Mouse (Mus musculus): ENCODE results near the gene Aqp9. TPM values are rescaled to one million over a fixed set of nuclear protein-coding genes. Genes with fewer than 3 reads are reported as not detected.

Gene Aqp9
- total RNA-seq, 2 experiments from 2014 or later, result 2.7 to 3.4 TPM

DNA sequence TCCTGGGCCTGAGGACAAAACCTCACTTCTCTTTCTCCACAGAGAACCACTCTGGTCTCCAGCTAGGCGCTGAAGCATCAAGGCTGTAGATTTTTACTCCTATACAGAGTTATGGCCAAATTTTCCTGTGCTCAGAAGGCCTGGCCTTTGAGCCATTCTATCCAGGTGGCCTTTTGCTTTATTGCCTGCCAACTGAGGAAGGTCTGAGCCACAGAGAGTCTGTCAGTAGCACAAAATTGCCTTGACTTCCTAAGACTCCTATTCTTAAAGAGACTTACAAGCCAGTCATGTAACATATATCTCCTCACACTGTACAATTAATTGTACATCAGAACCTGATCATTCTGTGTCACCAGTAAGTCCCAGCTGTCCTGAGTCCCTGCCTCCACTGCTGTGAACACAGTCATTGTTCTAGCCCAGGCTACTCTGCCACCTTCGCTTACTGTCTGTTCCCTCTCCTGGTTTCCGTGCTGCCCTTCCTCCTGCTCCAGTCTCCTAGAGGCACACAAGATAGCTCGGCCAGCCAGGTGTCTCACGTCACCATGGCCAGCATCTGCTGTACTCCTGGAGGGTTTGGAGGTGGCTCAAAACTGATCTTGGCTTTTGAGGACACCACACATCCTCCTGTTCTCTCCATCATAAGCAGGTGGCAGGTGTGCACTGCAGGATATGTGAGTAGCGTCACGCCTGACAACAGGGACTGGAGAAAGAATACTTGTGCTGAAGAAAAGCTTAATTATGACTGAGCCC, 96.7 kb downstream of the Aqp9 start:
- DNase-seq (ENCODE audit: extremely low spot score in 1 of 2, low spot score in 1 of 2), result no peak

DNA sequence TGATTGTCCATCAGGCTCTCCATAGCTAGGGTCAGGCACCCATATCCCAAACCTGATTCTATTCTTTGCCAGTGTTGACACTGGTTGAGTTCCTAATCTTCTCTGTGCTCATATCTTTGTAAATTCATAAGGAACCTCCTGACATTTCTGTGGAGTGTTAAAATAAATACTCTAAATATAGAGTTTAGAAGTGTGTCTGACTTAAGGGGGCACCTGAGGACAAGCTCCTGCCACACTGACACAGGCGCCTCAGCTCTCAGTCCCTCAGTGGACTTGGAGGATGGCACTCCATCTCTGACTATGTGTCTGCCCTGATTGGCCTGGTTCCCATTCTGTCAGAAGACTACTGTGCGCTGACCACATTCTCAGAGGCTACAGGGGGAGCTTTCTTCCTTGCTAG, 97.9 kb downstream of the Aqp9 start:
- DNase-seq (ENCODE audit: extremely low spot score in 1 of 2, low spot score in 1 of 2), result no peak

DNA sequence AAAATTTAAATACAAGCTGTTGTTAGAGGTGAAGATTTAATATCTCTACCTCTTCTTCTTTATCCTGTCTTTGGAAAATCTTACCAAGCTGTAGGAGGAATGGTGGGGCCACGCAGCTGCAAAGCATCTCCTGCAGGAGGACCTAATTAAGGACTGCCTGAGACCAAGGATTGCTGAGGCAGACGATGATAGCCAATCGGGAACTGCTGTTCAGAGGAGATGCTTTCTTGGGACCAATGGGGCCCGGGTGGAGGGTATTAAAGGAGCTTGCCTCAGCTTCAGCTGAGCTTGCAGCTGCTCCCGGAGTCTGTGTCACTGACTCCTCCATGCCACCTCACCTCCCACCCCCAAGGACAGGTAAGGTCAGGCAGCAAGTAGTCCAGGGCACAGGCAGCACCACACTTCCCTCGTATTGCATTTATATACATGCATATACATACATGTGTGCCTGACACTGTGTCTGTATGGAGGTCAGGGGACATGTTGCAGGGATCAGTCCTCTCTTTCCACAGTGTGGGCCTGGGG, 99.6 kb downstream of the Aqp9 start:
- no peak for DNase-seq (ENCODE audit: extremely low spot score in 1 of 2, low spot score in 1 of 2)

- DNase-seq (ENCODE audit: extremely low spot score in 1 of 2, low spot score in 1 of 2), result no peak
Measured at GRCm38 (mm10) chr9:71067156-71067555, 101.3 kb downstream of the Aqp9 start.

DNA sequence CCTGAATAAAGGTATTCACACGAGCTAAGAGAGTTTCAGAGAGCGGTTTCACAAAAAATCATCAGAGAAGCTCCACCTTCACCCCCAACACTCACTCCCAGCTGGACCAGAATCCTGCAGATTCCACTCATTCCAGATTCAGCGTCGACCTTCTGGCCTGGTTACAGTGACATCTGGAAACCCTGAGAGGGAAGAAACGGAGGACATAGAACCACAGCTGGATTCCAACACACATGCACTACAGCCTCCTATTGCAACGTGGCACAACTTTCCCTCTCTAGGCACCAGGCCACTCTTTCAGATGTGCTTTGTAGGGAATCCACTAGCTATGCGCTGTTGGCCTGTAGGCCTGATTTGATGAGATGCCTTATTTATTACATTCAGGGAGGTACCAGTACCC, 102.0 kb downstream of the Aqp9 start:
- DNase-seq (ENCODE audit: extremely low spot score in 1 of 2, low spot score in 1 of 2), result no peak

GRCm38 (mm10) chr9:71065343-71065875, 103.1 kb downstream of the Aqp9 start:
- DNase-seq (ENCODE audit: extremely low spot score in 1 of 2, low spot score in 1 of 2), result no peak

GRCm38 (mm10) chr9:71064291-71064840, 104.1 kb downstream of the Aqp9 start:
- DNase-seq (ENCODE audit: extremely low spot score in 1 of 2, low spot score in 1 of 2), result no peak

GRCm38 (mm10) chr9:71063551-71063950, 104.9 kb downstream of the Aqp9 start:
- no peak for DNase-seq (ENCODE audit: extremely low spot score in 1 of 2, low spot score in 1 of 2)

DNA sequence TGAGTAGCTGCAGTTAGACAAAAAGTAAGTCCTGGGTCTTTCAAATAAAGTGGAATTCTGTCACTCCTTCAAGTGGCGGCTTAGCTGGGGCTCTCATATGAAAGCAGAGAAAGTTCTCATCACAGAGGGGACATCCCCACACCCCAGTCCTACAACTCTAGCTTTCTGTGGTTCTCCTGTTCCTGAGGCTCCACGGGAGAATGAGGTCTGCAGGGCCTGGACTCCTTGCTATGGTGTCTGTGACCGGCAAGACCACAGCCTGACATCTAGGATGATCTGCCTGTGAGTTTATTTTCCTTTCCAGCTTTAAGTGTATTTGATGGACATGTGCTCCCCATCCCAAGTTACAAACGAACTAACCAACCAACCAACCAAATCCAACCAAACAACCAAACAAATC, 105.5 kb downstream of the Aqp9 start:
- no peak for DNase-seq (ENCODE audit: extremely low spot score in 1 of 2, low spot score in 1 of 2)

DNA sequence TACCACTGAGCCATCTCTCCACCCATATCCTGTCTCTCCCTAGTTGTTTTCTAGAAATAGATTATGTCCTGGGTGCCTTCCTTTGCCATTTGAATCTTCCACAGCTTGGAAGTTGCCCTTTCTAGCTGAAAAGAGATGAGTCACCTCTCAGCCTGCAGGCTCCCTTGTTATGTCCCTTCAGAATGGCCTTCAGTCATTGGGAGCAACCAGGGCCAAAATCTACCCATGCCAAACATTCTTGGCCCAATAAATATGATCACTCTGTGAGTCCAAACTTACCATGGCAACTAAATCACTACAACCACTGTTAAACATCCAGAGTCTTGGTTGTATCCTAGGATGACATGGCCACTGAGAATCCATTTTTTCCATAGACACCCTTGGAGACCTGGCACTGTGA, 106.2 kb downstream of the Aqp9 start:
- no peak for DNase-seq (ENCODE audit: extremely low spot score in 1 of 2, low spot score in 1 of 2)

Other genes with a start within 250 kb of the Aqp9 start
- under 1 TPM; 0.20 to 0.28 TPM for gene Lipc, start 216.5 kb downstream of the Aqp9 start, total RNA-seq (2021)
- 1 to 10 TPM; 2.9 to 4.2 TPM for gene Aldh1a2, start 47.1 kb upstream of the Aqp9 start, total RNA-seq (2021)

Measured in layer of hippocampus, postnatal 25 days (tissue).